Mouse (Mus musculus) CH12.LX (cell line): ENCODE measurements around the gene Nrd1.

ENCODE experiments used
- BHLHE40 ChIP-seq: IDR thresholded peaks from 2 replicates; pipeline ENCODE4 v1.6.1; 2011; ENCODE audit warnings: mild to moderate bottlenecking, low read depth, low read length, improper control_type of control experiment
- CTCF ChIP-seq, 2 experiments: IDR thresholded peaks in 1 of 2; conservative IDR thresholded peaks in 1 of 2; 2 replicates each; pipeline ENCODE4 v1.5.1; 2011 to 2012; ENCODE audit warnings: low read depth in 2 of 2, low read length in 2 of 2, improper control_type of control experiment in 1 of 2, inconsistent platforms in 1 of 2, mild to moderate bottlenecking in 1 of 2, moderate library complexity in 1 of 2
- EP300 ChIP-seq: IDR thresholded peaks from 2 replicates; pipeline ENCODE4 v1.6.1; 2011; ENCODE audit warnings: low read length, improper control_type of control experiment
- GABPA ChIP-seq: IDR thresholded peaks from 2 replicates; pipeline ENCODE4 v1.6.1; 2012; ENCODE audit warnings: low read depth, low read length, improper control_type of control experiment, inconsistent platforms; ENCODE audit not compliant: insufficient replicate concordance
- MXI1 ChIP-seq: IDR thresholded peaks from 2 replicates; pipeline ENCODE4 v1.6.1; 2011; ENCODE audit warnings: mild to moderate bottlenecking, low read depth, low read length, improper control_type of control experiment
- NRF1 ChIP-seq: IDR thresholded peaks from 2 replicates; pipeline ENCODE4 v1.6.1; 2014; ENCODE audit warnings: low read depth, mild to moderate bottlenecking, inconsistent platforms, low read length, improper control_type of control experiment, moderate library complexity
- TBP ChIP-seq: conservative IDR thresholded peaks from 2 replicates; pipeline ENCODE4 v1.6.1; 2011; ENCODE audit warnings: low read depth, low read length, improper control_type of control experiment
- UBTF ChIP-seq: IDR thresholded peaks from 2 replicates; pipeline ENCODE4 v1.6.1; 2012; ENCODE audit warnings: low read depth, mild to moderate bottlenecking, inconsistent platforms, low read length, improper control_type of control experiment, moderate library complexity

- no peak for TF ChIP-seq BHLHE40
- TF ChIP-seq CTCF (conservative IDR thresholded peaks at IDR 0.05 in 1 of 2, IDR thresholded peaks at IDR 0.05 in 1 of 2; ENCODE audit: low read depth in 2 of 2, low read length in 2 of 2), result no peak
- no peak for TF ChIP-seq MXI1
- no peak for TF ChIP-seq GABPA
- TF ChIP-seq UBTF, result no peak
- no peak for TF ChIP-seq NRF1
- TF ChIP-seq EP300, result no peak
- TF ChIP-seq TBP, result no peak
Measured at GRCm38 (mm10) chr4:108989430-108989829, 11.0 kb upstream of the Nrd1 start.
